Mouse (Mus musculus): ENCODE measurements around the gene Unkl.
"Not testable (repeated sequence)": the region's sequence is repeated elsewhere in the genome, so short reads cannot be mapped to it uniquely, and the experiment has no call there.

The Unkl gene

DNA sequence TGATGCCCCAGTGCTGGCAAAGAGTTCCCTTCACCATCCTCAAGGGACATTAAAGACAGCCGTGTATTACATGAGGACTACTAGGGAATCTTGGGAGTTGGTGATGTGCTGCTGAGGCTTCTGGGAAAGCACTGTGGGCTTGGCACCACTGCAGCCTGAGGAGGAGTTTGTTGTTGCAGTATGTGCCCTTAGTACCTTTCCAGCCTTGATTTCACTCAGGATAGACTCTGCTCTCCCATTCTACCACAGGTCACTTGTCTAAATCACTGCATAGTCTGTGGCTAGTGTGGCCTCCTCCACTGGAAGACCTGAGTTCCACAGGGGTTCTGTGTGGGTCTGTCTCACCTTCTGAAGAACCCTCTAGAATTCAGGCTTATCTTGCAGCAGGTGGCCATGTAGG is 32.5 kb downstream of the Unkl start:
- no peak for DNase-seq

GRCm38 (mm10) chr17:25221821-25222503 is 33.8 kb downstream of the Unkl start:
- peak; percentile 65 for DNase-seq

DNA sequence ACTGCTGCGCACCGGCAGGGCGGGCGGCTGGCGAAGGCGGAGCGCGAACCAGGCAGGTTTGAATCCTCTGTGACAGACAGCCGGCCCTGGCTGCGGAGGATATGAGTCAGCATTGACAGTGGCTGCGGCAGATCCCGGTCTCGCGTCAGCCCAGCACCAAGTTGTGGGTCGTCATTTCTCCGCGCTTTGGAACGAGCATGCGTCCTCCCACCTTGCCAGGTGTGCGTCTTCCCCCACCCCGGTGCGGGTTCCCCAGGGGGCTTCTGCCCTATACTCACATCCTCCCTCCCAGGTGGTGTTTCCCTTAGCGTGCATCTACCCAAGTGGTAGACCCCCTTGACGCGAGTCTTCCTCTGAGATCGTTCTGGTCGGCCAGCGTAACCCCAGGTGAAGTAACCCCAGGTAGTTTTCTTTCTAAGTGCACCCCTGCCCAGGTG is 34.3 kb downstream of the Unkl start:
- DNase-seq, result not testable (repeated sequence)

GRCm38 (mm10) chr17:25222951-25223601 is 34.9 kb downstream of the Unkl start:
- DNase-seq, result no peak

- no peak for DNase-seq
These were observed 36.5 kb downstream of the Unkl start for GRCm38 (mm10) chr17:25224586-25225222.

DNA sequence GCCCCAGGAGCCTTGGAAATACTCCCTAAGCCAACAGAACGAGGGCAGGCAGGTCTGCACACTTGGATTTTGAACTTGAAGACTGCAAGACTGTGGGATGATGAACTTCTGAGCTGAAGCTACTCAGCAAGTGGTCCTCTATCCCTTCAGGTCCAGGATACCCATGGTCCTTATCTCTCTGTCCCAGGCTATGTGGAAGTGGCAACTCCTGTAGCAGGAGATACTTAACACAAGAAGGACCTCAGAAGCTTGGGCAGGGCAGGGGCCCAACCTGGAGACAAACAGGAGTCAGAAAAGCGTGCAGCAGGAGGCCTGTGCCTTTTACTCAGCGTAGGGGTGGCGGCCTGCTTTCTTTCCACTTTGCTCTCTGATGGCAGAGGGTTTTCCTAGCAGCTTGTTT is 37.5 kb downstream of the Unkl start:
- no peak for DNase-seq

DNA sequence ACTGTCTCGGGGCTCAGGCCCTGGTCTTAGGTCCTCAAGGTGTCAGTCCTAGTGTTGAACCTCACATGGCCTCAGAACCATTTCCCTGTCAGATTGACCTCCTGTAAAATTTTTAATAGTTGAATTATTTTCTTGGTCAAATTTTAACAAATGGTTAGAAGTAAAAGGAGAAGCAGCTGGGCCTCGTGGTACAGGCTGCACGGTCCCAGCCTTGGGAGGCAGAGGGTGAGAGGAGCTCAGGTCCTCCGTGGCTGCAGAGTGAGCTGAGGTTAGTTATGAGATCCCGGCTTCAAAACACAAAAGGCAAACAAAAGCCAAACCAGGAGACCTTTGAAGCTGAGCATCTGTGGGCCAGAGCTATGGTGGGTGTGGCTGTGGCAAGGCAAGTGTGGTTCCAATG is 39.8 kb downstream of the Unkl start:
- no peak for DNase-seq

DNA sequence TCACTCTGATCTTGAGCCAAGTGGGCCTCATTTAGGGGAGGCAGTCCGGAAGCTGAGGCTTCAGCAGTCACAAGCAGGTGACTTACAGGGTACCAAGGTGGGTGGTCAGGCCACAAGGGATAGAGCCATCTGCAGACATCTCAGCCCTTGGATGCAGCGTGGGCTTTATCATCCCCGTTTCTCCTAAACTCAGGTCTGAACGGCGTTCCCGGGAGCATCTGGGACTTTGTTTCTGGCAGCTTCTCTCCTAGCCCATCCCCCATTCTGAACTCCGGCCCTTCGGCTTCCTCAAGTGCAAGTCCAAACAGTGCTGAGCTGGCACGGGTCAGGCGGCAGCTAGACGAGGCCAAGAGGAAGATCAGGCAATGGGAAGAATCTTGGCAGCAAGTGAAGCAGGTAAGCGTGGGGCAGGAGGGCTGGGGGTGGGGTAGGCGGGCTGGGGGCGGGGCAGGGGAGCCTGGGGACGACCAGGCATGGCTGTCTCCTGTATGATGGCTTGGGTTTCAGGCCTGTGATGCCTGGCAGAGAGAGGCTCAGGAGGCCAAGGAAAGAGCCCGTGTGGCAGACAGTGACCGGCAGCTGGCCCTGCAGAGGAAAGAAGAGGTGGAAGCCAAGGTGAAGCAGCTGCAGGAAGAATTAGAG is 41.9 kb downstream of the Unkl start:
- DNase-seq, result not testable (repeated sequence)

DNA sequence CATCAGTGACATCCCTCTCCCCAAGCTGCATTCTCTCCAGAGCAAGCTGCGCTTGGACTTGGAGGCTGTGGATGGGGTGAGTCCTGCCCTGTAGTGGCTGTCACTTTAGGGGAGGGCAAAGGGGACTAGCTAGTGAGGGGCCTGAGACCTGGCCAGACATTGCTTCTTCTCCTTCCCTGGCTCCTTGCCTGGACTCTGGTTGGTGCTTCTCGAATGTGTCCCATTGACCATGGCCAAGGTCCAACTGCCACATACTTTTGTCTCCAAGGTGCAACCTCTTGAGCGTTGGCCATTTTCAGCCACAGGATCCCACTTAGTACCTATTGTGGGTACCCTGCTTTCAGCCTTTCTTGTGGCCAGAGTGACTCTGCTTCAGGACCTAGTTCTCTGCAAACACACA is 42.5 kb downstream of the Unkl start:
- no peak for DNase-seq

GRCm38 (mm10) chr17:25231621-25232020 is 43.4 kb downstream of the Unkl start:
- DNase-seq, result not testable (repeated sequence)

DNA sequence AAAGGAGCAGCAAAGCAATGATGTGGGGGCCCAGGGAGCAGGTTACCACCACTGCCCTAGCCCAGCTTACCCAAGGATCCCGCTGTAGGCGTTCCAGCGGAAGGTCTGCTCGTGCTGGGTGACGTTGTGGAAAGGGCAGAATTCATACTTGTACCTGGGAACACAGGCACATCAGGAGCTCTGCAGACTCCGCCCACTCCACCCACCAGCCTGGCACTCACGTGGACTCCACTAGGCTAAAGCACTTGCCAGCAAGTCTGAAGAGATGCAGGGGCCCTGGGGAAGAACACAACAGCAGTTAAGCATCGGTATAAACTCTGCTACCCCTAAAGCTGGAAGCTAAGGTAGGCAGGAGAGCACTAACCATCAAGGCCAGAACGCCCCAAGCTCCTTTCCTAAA is 47.4 kb downstream of the Unkl start:
- DNase-seq, result no peak

- DNase-seq, result peak; percentile 84
These were observed 51.8 kb downstream of the Unkl start, which contains the start of the genes Gnptg and Tsr3 for GRCm38 (mm10) chr17:25239695-25240636. Gnptg (minus strand) TSS chr17:25240124. Tsr3 (plus strand) TSS chr17:25240170.

DNA sequence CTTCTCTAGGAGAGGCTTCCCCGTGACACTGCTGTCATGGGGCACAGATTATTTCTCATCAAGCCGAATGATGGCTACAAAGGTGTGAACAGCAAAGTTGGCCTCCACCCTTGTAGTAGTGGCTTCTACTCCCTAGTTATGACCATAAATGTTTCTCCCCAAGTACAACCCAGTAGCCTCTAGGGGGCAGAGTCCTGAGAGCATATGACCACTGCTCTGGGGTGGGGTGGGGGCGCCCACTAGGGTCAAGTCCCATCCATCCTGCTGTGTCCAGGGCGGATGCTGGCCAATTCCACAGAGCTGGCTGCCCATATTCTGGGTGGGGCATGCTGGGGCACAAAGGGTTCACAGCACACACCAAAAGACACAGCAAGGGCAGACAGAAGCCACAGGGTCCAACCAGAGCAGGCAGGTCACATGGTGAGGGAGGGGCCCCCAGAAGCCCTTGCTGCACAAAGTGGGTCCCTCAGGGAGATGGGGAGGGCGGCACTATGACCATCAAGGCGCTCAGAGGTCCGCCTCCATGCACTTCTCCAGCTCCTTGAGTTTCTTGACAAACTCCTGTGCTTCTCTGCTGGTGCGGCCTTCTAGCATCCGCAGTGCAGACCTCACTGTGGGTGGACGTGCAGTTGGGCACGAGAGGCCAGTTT is 55.1 kb downstream of the Unkl start:
- DNase-seq, result no peak

GRCm38 (mm10) chr17:25244239-25244638 is 56.0 kb downstream of the Unkl start:
- DNase-seq, result no peak

DNA sequence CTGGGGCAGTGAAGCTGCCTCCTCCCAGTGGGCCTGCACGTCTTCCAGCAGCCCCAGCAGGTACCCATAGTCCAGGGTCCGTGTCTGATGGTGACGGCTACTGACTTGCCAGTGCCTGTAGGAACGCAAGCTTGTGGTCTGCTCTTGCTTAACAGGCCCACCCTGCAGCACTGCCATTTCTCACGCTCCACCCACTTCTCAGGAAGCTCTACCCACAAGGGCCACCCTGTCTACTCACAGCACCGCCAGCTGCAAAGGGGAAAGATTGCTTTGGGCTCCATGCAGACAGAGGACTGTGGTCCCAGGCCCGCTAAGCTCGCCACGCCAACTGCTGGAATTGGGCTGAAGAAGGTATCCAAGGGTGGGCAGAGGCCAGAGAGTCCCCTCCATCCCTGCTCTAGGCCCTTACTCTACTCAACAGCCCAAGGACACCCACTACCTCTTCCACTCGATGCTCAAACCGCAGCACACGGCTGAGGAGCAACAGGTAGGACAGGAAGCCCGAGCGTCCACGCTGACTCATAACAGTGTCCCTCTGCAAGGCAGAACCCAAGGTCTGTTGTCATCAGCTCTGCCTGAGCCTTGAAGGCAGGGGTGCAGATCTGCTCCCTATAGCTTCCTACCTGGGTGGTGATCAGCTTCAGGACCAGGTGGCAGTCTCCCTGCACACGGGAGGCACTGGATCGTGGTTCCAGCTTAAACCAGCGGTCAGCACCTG is 60.0 kb downstream of the Unkl start:
- DNase-seq, result no peak

DNA sequence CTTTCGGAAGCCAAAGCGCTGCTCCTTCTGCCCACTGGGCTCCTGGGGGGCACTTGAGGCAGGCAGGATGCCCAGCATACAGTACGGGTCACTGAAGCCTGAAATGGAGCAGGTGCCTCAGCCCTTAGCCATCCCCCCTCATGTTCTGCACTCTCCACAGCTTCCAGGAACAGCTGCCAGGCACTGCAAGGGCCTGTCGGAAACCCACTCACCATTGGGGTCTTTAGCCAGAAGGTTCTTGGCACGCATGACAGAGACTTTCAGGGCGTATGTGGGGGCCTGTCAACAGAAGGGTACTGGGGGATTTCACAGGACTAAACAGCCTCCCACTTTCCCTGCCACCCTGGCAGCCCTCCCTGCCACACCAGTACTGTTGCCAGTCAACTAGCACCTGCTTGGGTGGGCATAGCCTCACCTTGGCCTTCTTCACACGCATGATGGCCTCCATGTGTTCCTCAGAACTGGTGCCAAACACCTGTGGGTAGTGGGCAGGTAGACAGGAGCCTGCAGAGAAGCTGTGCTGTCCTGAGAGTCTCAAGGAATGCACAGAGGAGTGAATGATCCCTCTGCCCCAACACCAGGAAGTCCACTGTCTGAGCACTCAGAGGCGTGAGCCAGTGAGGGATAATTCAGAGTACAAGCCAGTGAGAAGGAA is 62.1 kb downstream of the Unkl start:
- no peak for DNase-seq

GRCm38 (mm10) chr17:25252643-25253042 is 64.4 kb downstream of the Unkl start:
- DNase-seq, result no peak

GRCm38 (mm10) chr17:25253760-25254159 is 65.6 kb downstream of the Unkl start:
- no peak for DNase-seq

- DNase-seq, result no peak
These were observed 66.9 kb downstream of the Unkl start for GRCm38 (mm10) chr17:25255110-25255509.

DNA sequence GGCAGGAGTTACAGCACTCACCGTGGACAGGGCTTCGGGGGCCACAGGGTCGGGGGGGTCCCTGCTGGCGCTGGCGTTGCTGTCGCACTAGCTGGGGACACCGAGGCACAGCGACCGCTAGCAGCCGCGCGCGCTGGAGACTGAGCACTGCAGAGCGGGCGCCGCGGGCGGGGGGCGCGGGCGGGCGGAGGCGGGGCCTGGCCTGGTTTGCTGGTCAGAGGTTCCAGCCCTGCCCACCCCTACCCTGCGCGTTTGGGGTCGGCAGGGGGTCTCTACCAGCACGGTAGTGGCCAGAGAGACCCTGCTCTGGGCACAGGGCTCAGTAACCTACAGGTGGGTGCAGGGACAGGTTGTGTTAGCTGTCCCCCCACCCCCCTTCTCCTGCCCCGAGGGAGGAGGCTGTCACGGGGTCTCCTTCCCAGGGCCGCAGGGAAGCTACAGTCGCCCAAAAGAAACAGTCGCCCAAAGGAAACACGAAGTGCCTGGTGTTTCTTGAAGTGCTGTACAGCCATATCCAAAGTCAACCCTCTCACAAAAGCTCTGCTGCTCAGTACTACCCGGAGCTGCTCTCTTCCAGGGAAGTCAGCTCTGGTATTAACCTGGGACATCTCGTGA is 68.0 kb downstream of the Unkl start, which contains the start of gene Baiap3:
TSS of gene Baiap3 (minus strand) at position 225 of the 615 bp plus-strand sequence.
- no peak for DNase-seq

Measured in layer of hippocampus, adult 9-11 months (tissue).